Mouse (Mus musculus) liver, adult 2 months (tissue): ENCODE data around the gene Slc22a23. TPM values are rescaled to one million over a fixed set of nuclear protein-coding genes. Genes with fewer than 3 reads are reported as not detected.

Experiments
- DNase-seq: peaks from one replicate; pipeline ENCODE4 v3.0.0-alpha.2; 2011; ENCODE audit warnings: low read depth, low spot score; ENCODE audit errors: extremely low read depth
- H3K27ac ChIP-seq: fragments of 200-500 bp; replicated peaks from 2 replicates; pipeline ENCODE4 v1.5.1; 2012; ENCODE audit warnings: low read depth, mild to moderate bottlenecking, control low read depth, inconsistent platforms, low read length; ENCODE audit not compliant: insufficient read depth
- H3K27me3 ChIP-seq: fragments of 200-500 bp; 2 replicates; pipeline ENCODE4 v1.6.1; 2012; ENCODE audit warnings: mild to moderate bottlenecking, moderate library complexity, low read length, inconsistent platforms; ENCODE audit not compliant: control insufficient read depth, insufficient read depth
- H3K36me3 ChIP-seq: fragments of 200-500 bp; 2 replicates; pipeline ENCODE4 v1.6.1; 2012; ENCODE audit warnings: low read length, inconsistent platforms; ENCODE audit not compliant: control insufficient read depth, insufficient read depth
- H3K4me1 ChIP-seq: fragments of 200-500 bp; 2 replicates; pipeline ENCODE4 v1.6.1; 2011; ENCODE audit warnings: low read length; ENCODE audit not compliant: control insufficient read depth, insufficient read depth
- H3K4me3 ChIP-seq: fragments of 200-500 bp; 2 replicates; pipeline ENCODE4 v1.5.1; 2011; ENCODE audit warnings: low read depth, mild to moderate bottlenecking, control low read depth, low read length, moderate library complexity; ENCODE audit not compliant: insufficient read depth
- H3K79me2 ChIP-seq: fragments of 200-500 bp; 2 replicates; pipeline ENCODE4 v1.6.1; 2012; ENCODE audit warnings: inconsistent platforms, mild to moderate bottlenecking, low read length, moderate library complexity; ENCODE audit not compliant: control insufficient read depth, insufficient read depth
- H3K9ac ChIP-seq: fragments of 200-500 bp; 2 replicates; pipeline ENCODE4 v1.6.1; 2012; ENCODE audit warnings: low read depth, mild to moderate bottlenecking, control low read depth, inconsistent platforms, low read length
- CTCF ChIP-seq: fragments of 200-500 bp; IDR thresholded peaks from 2 replicates; pipeline ENCODE4 v1.5.1; 2011; ENCODE audit warnings: low read depth, low read length, control low read depth
- POLR2A ChIP-seq: fragments of 200-500 bp; IDR thresholded peaks from 2 replicates; pipeline ENCODE4 v1.6.1; 2011; ENCODE audit warnings: low read length, control low read depth; ENCODE audit not compliant: insufficient read depth; ENCODE audit errors: extremely low read depth
- WGBS: fragments of 180-500 bp; shearing (Covaris S2); methylation state at CpG from one replicate; pipeline ENCODE4 v1.1.7; 2018; 5-methylcytosine and 5-hydroxymethylcytosine counted together
- polyA plus RNA-seq: library from polyadenylated mRNA; depleted of rRNA; stranded (reverse); fragments of >200 nt; gene quantifications from 2 replicates; pipeline ENCODE4 v1.2.3, GENCODE M21; 2012
- total RNA-seq: library from RNA; depleted of rRNA; stranded (reverse); fragments of >200 nt; gene quantifications from 2 replicates; pipeline ENCODE4 v1.2.3, GENCODE M21; 2014

Gene Slc22a23
- total and polyA plus RNA-seq, 2 experiments: 31.6 to 50.6 TPM

- Histone ChIP-seq H3K36me3 (no peaks in the 10 kb centered on the region), H3K79me2 (no peaks in the 10 kb centered on the region), H3K27me3 (no peaks in the 10 kb centered on the region), H3K4me3 (no peak overlapping the region), H3K9ac (no peak overlapping the region), H3K4me1 (no peaks in the 10 kb centered on the region), H3K27ac (no peak overlapping the region)
- no peak for DNase-seq
- 94% methylated on average over 5 of the region's 5 CpGs for WGBS
- no peak for TF ChIP-seq POLR2A
- TF ChIP-seq CTCF: no peak
Observed at GRCm38 (mm10) chr13:34355656-34356055, 10.7 kb upstream of the Slc22a23 start.

GRCm38 (mm10) chr13:34354830-34355624 lies 10.0 kb upstream of the Slc22a23 start:
- Histone ChIP-seq H3K27me3 (no peaks in the 10 kb centered on the region), H3K4me3 (no peak overlapping the region), H3K4me1 (no peaks in the 10 kb centered on the region), H3K27ac (no peak overlapping the region), H3K36me3 (no peaks in the 10 kb centered on the region), H3K79me2 (no peaks in the 10 kb centered on the region), H3K9ac (no peak overlapping the region)
- 90% methylated on average over 10 of the region's 10 CpGs for WGBS
- no peak for DNase-seq
- TF ChIP-seq CTCF (no peak), POLR2A (no peak)

DNA sequence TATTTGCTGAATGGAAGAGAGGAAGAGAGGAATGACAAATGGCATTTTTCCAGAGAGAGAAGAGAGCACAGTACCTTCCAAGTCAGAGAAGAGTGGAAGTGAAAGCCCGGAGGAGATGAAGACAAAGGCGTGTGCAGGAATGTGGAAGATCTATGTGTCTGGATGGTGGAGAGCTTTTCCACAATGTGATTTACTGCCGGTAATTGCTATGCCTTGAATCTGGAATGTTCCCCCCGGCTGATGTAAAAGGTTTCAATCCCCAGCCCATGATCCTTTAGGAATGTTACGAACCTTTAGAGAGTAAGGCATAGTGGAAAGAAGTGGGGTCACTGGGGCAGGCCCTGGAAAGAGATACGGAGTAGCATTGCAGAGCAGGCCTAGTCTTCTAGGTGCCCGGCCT lies 8.3 kb upstream of the Slc22a23 start:
- no peak overlapping the region for H3K27ac ChIP-seq
- TF ChIP-seq POLR2A (no peak), CTCF (no peak)
- no peak for DNase-seq
- H3K36me3 ChIP-seq: no peaks in the 10 kb centered on the region
- H3K9ac ChIP-seq: no peak overlapping the region
- H3K4me3 ChIP-seq: no peak overlapping the region
- H3K27me3 ChIP-seq: no peaks in the 10 kb centered on the region
- H3K4me1 ChIP-seq: no peaks in the 10 kb centered on the region
- WGBS: 95% methylated on average over 7 of the region's 7 CpGs
- H3K79me2 ChIP-seq: no peaks in the 10 kb centered on the region

- no peak overlapping the region for H3K4me3 ChIP-seq
- no peaks in the 10 kb centered on the region for H3K36me3 ChIP-seq
- H3K79me2 ChIP-seq: no peaks in the 10 kb centered on the region
- H3K9ac ChIP-seq: no peak overlapping the region
- TF ChIP-seq CTCF (no peak), POLR2A (no peak)
- no peaks in the 10 kb centered on the region for H3K27me3 ChIP-seq
- DNase-seq: no peak
- no peaks in the 10 kb centered on the region for H3K4me1 ChIP-seq
- no peak overlapping the region for H3K27ac ChIP-seq
Observed at GRCm38 (mm10) chr13:34351437-34351836, 6.5 kb upstream of the Slc22a23 start.

DNA sequence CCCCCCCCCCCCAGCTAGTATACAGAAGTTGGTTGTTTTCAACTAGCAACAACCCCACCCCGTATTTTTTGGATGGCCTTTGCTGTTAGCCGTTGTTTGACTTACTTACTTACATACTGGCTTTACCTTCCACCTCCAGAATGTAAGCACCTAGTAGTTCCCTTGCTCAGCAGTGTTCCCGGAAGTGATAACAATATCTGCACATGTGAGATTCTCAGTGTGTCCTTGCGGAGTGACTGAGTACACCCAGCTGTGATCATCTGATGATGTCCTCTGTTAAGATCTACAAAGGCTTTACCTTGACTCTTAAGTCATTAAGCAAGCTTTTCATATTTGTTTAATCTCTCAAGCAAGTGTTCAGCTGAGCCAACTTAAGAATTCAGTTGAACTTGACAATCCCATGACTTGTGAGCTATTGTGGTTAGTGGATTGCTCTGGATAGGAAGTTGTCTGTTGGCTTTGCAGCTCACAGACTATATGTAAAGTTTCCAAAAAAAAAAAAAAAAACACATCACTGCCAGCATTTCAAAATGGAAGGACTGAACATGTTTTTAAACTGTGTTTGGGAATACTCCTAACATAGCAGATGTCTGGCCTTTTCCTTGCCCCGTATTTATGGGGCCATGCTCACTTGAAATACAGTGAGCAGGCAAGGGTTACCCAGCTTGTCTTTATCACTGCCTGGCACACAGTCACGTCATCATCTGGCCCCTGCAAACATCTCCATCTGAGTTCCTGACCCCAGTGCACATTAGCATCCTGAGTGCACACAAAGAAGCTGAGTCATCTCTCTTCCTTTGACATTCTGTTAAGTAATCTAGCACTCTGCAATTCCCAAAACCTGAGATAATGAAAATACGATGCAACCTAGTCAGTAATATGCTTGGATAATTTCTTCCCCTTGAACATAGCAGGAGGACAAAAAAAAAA lies 3.2 kb upstream of the Slc22a23 start:
- no peaks in the 10 kb centered on the region for H3K36me3 ChIP-seq
- WGBS: 61% methylated on average over 7 of the region's 7 CpGs
- peaks cover 11% of the 10 kb centered on the region for H3K79me2 ChIP-seq
- H3K4me1 ChIP-seq: no peaks in the 10 kb centered on the region
- no peak overlapping the region for H3K27ac ChIP-seq
- no peak overlapping the region for H3K4me3 ChIP-seq
- H3K9ac ChIP-seq: no peak overlapping the region
- no peak for DNase-seq
- no peak for TF ChIP-seq CTCF
- TF ChIP-seq POLR2A: no peak
- no peaks in the 10 kb centered on the region for H3K27me3 ChIP-seq

- Histone ChIP-seq H3K4me3 (no peak overlapping the region), H3K27me3 (no peaks in the 10 kb centered on the region), H3K4me1 (no peaks in the 10 kb centered on the region), H3K9ac (no peak overlapping the region), H3K79me2 (peaks cover 18% of the 10 kb centered on the region), H3K27ac (no peak overlapping the region), H3K36me3 (no peaks in the 10 kb centered on the region)
- no peak for TF ChIP-seq POLR2A
- no peak for TF ChIP-seq CTCF
- no peak for DNase-seq
- 82% methylated on average over 4 of the region's 4 CpGs for WGBS
Observed at GRCm38 (mm10) chr13:34346748-34347147, 1.8 kb upstream of the Slc22a23 start.
